Comparison of ENCODE assay signal across 9 mouse cellular contexts in the genomic region with DNA sequence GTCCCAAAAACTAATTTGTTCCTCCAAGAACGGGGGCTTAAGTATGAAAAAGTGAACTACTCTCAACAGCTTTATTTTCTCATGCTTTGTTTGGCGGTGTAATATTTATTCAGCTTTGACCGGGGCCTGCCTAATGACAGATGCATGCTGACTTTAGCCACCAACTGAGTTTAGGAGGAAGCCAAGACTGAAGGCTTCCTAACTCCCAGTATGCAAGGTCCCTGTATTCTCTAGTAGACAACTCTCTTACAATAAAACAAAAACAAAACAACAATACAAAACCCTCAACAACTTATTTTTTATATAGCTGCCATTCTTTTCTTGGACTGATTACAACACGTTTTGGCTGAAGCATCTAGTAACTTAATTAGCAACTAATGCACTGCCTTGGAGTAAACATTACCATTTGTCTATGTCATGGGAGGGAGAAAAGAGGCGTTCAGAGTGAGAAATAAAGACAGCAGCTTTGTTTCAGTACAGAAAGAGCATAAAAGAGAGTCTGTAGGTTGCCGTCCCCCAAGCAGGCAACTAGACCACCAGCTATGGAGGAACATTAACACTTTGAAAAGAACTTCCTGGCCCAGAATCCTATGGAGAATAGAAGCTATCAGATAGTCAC. TPM values are rescaled to one million over a fixed set of nuclear protein-coding genes. Genes with fewer than 3 reads are reported as not detected.
DNase-seq lines count a peak whose midpoint lies in the region; ATAC-seq and TF ChIP-seq lines count a peak whose summit lies in the region.
"Had no signal": no experiment of that assay in that cellular context is flagged by ENCODE, and none has a peak within 500 bp of the region (broad histone marks: within the 10 kb centered on the region; RNA-seq: fewer than 3 reads in every experiment).

No protein-coding gene starts in this region.

- H3K4me2 ChIP-seq in forebrain, embryonic 16.5 days (ENCODE audit: low read length), result peak overlapping the region; percentile 87
- peak overlapping the region; percentile 71 for H3K4me2 ChIP-seq in neural tube, embryonic 12.5 days (replicated peaks)

- intact Hi-C loops in left cerebral cortex, adult 2 months (cut with DNase I), result no loop called here
- intact Hi-C loops in left cerebral cortex, postnatal 36 days (cut with DNase I), result no loop called here

- H3K9me3 ChIP-seq in forebrain, embryonic 16.5 days (ENCODE audit: control insufficient read depth, low read length), result no peaks in the 10 kb centered on the region
- no peaks in the 10 kb centered on the region for H3K9me3 ChIP-seq in limb, embryonic 10.5 days (replicated peaks)
- no peaks in the 10 kb centered on the region for H3K9me3 ChIP-seq in neural tube, embryonic 12.5 days

- H3K27ac ChIP-seq in left cerebral cortex, adult 2 months, result peak overlapping the region; percentile 44; the same call in 1 of the 2 replicates
- H3K27ac ChIP-seq in forebrain, embryonic 16.5 days (ENCODE audit: low read length), result no peak overlapping the region
- H3K27ac ChIP-seq in limb, embryonic 10.5 days, result no peak overlapping the region
- H3K27ac ChIP-seq in neural tube, embryonic 12.5 days, result no peak overlapping the region

- peaks cover 22% of the 10 kb centered on the region for H3K4me1 ChIP-seq in forebrain, embryonic 16.5 days (replicated peaks; ENCODE audit: control insufficient read depth, insufficient read depth, low read length)
- H3K4me1 ChIP-seq in limb, embryonic 10.5 days, result peaks cover 13% of the 10 kb centered on the region
- no peaks in the 10 kb centered on the region; the same call in none of the 2 replicates for H3K4me1 ChIP-seq in neural tube, embryonic 12.5 days

- no peak for DNase-seq in left cerebral cortex, adult 2 months (ENCODE audit: extremely low spot score in 1 of 2, low spot score in 2 of 2)
- DNase-seq in left cerebral cortex, postnatal 36 days (ENCODE audit: low spot score in 2 of 2), result no peak
- DNase-seq in limb, embryonic 10.5 days (ENCODE audit: low spot score), result no peak
- no peak for DNase-seq in testis, postnatal 14 days (ENCODE audit: low spot score)
- DNase-seq in cerebellum, postnatal 10 days, result no peak
- no peak for DNase-seq in layer of hippocampus, adult 9-11 months
- DNase-seq: cerebellum, adult 8-10 months had no signal

- H3K36me3 ChIP-seq in forebrain, embryonic 16.5 days (ENCODE audit: control insufficient read depth, insufficient read depth), result no peaks in the 10 kb centered on the region
- H3K36me3 ChIP-seq in limb, embryonic 10.5 days, result no peaks in the 10 kb centered on the region
- H3K36me3 ChIP-seq in neural tube, embryonic 12.5 days, result no peaks in the 10 kb centered on the region

- H3K9ac ChIP-seq in forebrain, embryonic 16.5 days (replicated peaks; ENCODE audit: low read depth, low read length), result no peak overlapping the region
- no peak overlapping the region for H3K9ac ChIP-seq in neural tube, embryonic 12.5 days

- no peaks in the 10 kb centered on the region for H3K27me3 ChIP-seq in forebrain, embryonic 16.5 days (replicated peaks; ENCODE audit: control insufficient read depth, insufficient read depth, low read length)
- peaks cover 10% of the 10 kb centered on the region; the same call in 1 of the 2 replicates for H3K27me3 ChIP-seq in limb, embryonic 10.5 days (ENCODE audit: low read depth, poor library complexity, severe bottlenecking)
- H3K27me3 ChIP-seq in neural tube, embryonic 12.5 days (replicated peaks), result no peaks in the 10 kb centered on the region

- ATAC-seq in forebrain, embryonic 16.5 days, result 0 out of 2 replicates have a peak, but pooled peaks have one; percentile 1
- ATAC-seq in neural tube, embryonic 12.5 days (ENCODE audit: low FRiP score, low read depth), result 0 out of 2 replicates have a peak, but pooled peaks have one; percentile 11

- TF ChIP-seq CTCF in left cerebral cortex, adult 2 months (IDR thresholded peaks at IDR 0.05), result no peak

- H3K4me3 ChIP-seq in left cerebral cortex, adult 2 months, result peak overlapping the region; percentile 59
- H3K4me3 ChIP-seq in forebrain, embryonic 16.5 days (replicated peaks; ENCODE audit: low read length), result peak overlapping the region; percentile 50
- peak overlapping the region; percentile 63 for H3K4me3 ChIP-seq in limb, embryonic 10.5 days
- H3K4me3 ChIP-seq in neural tube, embryonic 12.5 days, result peak overlapping the region; percentile 39

- WGBS in forebrain, embryonic 16.5 days, result 4% methylated on average over 6 of the region's 6 CpGs
- 25% methylated on average over 6 of the region's 6 CpGs for WGBS in limb, embryonic 10.5 days
- 5% methylated on average over 6 of the region's 6 CpGs for WGBS in neural tube, embryonic 12.5 days

RNA-seq across cellular contexts. Expression of a gene that starts 0.7 kb away (rescaled TPM):
- 1 to 10 TPM; 2.6 TPM for total RNA-seq in left cerebral cortex, adult 2 months (2021)
- 1 to 10 TPM; 3.2 to 3.5 TPM for total RNA-seq in left cerebral cortex, postnatal 36 days (2021)
- 1.2 and 1.4 TPM in 2 replicates for polyA plus RNA-seq in forebrain, embryonic 16.5 days (2015; fragmentation: Nextera tagmentation; extraction: Ambion mirVana)
- polyA plus RNA-seq in limb, embryonic 10.5 days (2016; fragmentation: Nextera tagmentation; extraction: Ambion mirVana), result 0.45 and 0.73 TPM in 2 replicates
- polyA plus RNA-seq in neural tube, embryonic 12.5 days (2016; fragmentation: Nextera tagmentation; extraction: Ambion mirVana), result 1.6 and 2.0 TPM in 2 replicates

RNA-seq across cellular contexts. Expression of a gene that starts 17.3 kb away (rescaled TPM):
- 10 to 100 TPM; 12.7 to 22.3 TPM for total RNA-seq in left cerebral cortex, adult 2 months (2021)
- total RNA-seq in left cerebral cortex, postnatal 36 days (2021), result 10 to 100 TPM; 15.5 to 24.5 TPM
- 8.8 and 9.2 TPM in 2 replicates for polyA plus RNA-seq in forebrain, embryonic 16.5 days (2015; fragmentation: Nextera tagmentation; extraction: Ambion mirVana)
- 0.44 and 0.45 TPM in 2 replicates for polyA plus RNA-seq in limb, embryonic 10.5 days (2016; fragmentation: Nextera tagmentation; extraction: Ambion mirVana)
- 1.9 and 2.1 TPM in 2 replicates for polyA plus RNA-seq in neural tube, embryonic 12.5 days (2016; fragmentation: Nextera tagmentation; extraction: Ambion mirVana)
